Mouse (Mus musculus): ENCODE measurements around the gene Prkab1.

The Prkab1 gene

GRCm38 (mm10) chr5:116017391-116017790 is 6.9 kb downstream of the Prkab1 start:
- DNase-seq = no peak

GRCm38 (mm10) chr5:116016542-116016941 is 7.8 kb downstream of the Prkab1 start:
- no peak for DNase-seq

GRCm38 (mm10) chr5:116014237-116014636 is 10.1 kb downstream of the Prkab1 start:
- no peak for DNase-seq

DNA sequence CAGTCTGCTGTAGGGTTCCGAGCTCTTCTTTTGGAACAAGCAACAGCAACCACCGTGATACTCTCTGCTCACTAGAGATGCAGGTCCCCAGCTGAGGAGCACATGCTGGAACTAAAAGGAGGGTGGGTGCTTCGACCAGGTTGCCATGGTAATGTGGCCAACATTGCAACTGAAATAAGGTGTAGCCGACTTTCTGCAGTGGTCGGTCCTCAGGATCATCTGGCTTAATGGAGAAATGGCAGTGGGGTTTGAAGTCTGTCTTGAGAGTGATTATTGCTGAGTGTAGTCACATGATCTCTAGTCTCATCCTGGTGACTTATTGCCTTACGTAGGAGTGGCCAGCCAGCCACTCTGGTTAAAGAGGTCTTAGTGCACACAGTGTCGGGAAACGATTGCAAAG is 10.5 kb downstream of the Prkab1 start:
- no peak for DNase-seq

DNA sequence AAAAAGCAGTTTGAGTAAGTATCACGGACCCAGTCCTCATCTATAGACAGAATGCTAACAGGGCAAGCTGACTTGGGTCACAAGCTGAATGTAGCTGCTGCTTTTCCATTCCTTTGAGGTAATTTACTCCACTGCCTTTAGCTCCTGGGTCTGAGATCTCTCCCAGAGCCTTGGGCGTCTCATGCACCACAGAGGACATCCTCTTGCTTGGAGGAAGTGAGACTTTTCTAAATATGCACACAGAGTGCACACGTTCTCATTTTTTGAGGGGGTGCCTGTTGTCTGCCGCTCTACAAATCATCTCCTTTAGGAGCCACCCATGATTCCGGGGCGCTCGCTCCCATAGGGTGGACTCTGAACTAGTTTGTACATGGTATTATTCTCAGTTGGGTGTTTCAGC is 11.8 kb downstream of the Prkab1 start:
- DNase-seq = no peak

DNA sequence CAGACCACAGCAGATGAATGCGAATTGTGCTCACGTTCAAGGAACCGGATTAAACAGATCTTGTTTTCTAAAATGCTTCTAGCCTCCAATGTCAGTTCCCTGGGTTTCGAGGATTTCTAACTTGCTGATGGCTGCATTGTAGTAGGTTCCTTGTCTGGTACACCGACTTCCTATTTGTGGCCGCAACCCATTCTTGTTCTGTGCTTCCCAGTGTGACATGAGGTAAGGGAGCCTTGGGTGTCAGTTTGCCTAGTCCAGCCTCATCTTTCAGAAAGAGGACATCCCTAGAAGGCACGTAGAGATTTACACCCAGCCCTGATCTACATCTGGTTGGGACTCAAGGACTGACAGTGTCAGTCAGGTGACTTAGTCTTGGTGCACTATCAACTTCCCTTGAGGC is 12.6 kb downstream of the Prkab1 start:
- DNase-seq = no peak

GRCm38 (mm10) chr5:116009884-116010627 is 14.3 kb downstream of the Prkab1 start:
- no peak for DNase-seq

DNA sequence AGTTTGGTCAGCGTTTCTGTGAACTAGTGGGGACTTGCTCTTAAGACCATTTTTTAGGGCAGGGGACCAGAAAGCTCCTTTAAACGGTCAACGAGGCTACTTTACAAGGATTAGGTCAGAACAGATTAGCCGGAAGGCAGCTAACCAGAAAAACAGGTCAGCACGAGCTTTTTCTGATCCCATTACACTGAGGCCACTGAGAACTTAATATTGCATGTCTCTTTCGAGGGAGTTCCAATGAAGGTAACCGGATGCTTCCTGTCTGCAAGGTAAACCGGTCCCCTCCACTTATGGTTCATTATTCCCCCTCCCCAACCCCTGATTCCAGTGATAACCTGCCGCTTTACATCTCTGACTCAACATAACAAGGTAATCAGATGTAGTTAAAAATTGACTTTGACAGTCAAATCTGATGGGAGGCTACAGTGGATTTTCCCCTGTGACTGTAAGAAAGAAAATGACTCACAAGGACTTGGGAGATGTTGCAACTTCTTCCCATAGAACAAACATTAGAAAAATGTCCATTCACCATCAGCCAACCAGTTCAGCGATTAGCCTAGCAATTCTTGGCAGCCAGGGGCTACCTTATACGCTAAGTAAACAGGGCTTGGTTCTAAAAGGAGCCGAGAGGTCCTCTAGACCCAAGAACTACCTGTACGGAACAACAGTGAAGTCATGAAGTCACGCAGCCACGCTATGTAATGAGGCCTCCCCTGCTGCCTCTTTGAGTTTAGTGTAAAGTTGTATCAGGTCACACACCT is 15.0 kb downstream of the Prkab1 start:
- peak in 1 of 2 experiments; percentile 46 for DNase-seq

DNA sequence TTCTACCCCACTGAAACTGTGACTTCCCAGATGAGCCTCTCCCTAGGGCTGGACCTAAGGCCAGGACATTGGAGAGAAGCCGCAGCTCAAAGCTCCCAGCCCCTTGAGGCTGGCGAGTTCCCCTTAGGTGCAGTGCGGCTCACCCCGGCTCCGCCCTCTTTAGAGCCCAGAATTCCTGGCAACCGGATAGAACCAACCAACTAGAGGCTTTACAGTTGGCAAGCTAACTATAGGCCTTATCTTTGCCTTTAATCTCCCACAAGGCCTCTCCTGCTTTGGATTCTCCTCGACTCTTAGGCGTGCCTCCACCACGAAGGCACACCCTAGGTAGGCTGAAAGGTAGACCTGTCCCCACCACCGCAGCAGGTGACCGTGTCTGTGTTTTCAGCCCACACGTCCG is 16.6 kb downstream of the Prkab1 start:
- peak in 1 of 2 experiments; percentile 28 for DNase-seq

DNA sequence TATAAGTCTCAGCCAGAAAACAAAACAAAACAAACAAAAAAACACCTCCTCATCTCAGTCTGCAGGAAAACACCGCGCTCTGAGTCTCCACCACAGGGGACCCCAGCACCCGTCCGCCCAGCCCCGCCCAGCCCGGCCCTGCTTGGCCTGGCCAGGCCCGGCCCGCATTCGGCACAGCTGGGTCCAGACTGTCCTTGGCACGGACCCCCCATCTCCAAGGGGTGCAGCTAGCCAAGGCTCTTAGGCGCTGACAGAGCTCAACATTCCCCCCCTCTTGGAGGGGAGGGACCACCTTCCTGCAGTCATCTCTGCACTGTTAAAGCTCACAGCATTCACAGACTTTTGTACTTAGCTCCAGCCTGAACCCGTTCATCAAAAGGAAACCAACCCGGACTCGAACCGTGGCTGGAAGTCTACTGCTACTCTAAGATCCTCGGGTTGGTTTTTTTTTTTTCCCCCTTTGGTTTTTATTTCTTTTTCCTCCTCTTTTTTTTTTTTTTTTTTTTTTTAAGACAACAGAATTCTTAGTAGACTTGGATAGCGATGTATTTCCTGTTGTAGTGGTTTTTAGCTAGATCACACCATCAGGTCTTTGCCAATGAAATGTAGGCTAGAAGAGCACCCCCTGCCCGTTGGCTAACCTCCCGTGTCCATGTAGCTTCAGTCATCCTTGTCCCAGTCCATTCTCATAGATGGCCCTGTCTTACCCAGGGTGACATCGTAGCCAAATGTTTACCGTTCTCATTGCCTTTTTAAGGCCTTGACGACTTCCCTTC is 17.8 kb downstream of the Prkab1 start:
- DNase-seq = peak in 1 of 2 experiments; percentile 73

DNA sequence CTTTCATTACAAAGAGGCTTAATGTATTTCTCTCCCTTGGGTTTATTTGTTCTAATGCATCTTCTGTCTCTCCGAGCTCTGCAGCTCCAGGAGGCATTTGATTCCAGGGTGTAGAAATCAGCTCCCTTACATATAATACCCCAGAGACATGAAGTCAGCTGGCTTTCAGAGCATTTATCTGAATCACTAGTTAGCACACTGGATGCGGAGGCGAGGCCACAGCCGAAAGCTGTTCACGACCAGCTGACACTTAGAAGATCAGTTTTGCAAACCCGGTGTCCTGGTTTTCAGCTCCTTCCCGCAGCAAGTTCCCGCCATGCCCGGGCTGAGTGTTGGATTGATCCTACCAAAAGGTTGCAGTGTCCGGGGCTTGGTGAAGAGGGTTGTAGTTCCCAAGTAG is 20.0 kb downstream of the Prkab1 start:
- DNase-seq = no peak

DNA sequence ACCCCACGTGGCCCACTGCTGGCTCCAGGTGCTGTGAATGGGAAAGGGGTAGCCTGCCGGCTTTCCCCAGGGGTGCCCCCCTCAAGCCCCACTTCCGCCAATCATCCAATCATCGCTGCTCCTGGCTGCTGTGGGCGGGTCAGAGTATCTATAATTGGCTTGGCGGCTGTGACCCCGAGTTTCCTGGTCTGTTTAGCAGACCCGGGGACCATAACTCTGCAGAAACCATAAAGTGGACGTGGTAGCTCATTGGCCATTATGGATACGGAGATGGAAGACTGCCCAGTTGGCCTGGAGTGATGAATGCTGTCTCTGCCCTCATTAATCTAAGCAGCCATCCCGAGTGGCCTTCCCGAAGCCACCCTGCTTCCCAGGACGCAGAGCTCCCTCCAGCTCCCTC is 20.5 kb downstream of the Prkab1 start:
- no peak for DNase-seq

DNA sequence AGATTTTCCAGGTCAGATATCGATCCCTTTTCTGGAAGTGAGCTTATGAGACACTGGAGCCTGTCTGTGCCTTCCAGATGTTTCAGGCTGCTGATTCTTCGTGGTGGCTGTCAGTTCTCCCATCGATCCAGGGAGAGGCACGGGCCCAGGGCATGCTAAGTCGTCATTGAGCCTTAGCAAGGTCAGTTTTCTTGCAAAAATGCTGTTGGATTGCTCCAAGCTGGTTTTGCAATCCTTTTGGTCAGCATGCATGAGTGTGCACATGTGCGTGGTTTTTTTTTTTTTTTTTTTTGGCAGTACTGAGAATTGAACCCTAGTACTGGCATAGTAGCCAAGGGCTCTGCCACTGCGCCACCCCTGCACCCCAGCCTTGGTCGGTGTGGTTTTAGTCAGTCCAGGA is 21.2 kb downstream of the Prkab1 start:
- no peak for DNase-seq

GRCm38 (mm10) chr5:115997376-115997775 is 26.9 kb downstream of the Prkab1 start:
- DNase-seq = no peak

DNA sequence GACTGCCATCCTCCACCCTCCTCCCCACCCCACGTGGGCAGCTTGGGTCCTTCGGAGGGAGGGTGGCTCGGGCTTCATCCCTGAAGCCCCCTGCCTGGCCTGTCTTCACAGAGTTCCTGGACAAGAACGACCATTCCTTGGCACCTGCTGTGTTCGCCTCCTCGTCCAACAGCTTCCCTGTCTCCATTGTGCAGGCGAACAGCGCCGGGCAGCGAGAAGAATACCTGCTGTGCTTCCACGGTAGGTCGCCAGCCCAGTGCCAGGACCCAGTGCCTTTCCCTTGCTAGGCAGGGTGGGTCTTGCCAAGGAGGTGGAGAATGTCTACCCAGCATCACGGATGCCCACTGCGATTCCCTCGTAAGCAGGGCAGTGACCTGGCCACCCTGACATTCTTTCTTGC is 30.2 kb downstream of the Prkab1 start:
- DNase-seq = no peak

GRCm38 (mm10) chr5:115991717-115992116 is 32.6 kb downstream of the Prkab1 start:
- DNase-seq = no peak

GRCm38 (mm10) chr5:115987284-115987683 is 37.0 kb downstream of the Prkab1 start:
- DNase-seq = no peak

DNA sequence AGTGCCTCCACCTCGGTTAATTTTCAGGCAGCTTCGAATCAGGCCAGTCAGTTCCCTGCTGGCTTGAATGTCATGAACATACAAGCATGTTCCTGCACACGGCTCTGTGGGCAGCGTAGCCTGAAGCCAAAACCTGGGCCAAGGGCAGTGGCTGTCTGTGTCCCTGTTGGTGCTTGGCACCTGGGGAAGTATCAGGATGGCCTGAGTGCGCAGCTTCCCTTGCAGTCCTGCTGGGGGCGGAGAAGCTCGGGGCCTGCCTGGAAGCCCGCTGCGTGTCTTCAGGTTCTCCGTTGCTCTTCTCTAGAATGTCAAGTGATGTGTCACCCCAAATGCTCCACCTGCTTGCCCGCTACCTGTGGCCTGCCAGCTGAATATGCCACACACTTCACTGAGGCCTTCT is 39.2 kb downstream of the Prkab1 start:
- DNase-seq = no peak

GRCm38 (mm10) chr5:115984392-115984791 is 39.9 kb downstream of the Prkab1 start:
- DNase-seq = no peak

DNA sequence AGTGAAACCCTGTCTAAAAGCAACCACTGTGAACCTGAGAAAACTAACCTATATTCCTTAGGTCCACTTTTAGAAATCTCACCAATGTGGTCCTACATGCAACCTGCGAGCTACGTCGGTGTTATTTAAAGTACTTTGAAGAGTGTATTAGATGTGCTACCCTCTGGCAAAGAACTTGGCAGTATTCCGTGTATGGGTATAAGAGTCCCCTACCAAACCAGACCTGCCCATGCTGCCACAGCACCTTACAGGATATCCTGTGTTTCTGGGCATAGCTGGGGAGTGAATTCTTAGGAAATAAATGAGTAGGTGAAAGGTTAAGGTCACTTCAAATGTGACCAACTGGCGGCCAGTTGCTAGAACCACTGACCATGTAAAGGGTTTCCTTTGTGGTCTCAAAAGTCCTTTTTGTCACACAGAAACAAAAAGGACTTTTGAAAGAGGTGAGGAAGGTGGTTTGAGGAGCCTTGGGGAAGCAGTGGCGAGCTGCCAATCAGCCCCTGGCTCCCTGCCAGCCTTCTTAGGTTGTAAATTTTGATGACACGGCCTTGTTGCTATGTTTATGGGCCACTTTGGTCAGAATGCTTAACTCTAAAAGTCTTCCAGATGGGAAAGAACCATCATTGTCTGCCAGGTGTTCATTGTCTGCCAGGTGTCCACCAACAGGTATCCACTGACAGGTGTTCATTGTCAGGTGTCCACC is 41.5 kb downstream of the Prkab1 start:
- peak; percentile 75 to 89 for DNase-seq

GRCm38 (mm10) chr5:115980537-115980936 is 43.8 kb downstream of the Prkab1 start:
- peak; percentile 19 to 43 for DNase-seq

- DNase-seq = peak; percentile 36 to 70
Observed at GRCm38 (mm10) chr5:115979134-115979696, 45.1 kb downstream of the Prkab1 start.

DNA sequence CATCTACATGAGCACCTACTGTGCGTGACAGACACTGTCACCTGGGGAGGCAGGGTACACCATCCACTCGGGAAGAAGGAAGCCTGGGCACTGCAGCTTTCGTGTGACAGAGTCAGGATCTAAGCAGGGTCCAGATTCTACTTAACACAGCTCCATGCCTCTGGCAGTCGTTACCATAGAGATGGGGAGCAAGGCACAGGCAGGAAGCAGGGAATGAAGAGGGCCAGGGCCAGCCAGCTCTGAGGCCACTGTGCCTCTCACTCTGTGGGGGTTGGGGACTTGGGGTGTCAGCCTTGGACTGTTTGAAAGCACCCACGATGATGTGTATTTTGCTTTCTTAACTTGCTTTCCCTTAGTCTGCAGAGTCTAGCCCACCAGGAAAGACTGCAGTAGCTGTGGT is 46.1 kb downstream of the Prkab1 start:
- DNase-seq = no peak
